Comparison of ENCODE assay signal across 13 mouse cellular contexts in the genomic region with DNA sequence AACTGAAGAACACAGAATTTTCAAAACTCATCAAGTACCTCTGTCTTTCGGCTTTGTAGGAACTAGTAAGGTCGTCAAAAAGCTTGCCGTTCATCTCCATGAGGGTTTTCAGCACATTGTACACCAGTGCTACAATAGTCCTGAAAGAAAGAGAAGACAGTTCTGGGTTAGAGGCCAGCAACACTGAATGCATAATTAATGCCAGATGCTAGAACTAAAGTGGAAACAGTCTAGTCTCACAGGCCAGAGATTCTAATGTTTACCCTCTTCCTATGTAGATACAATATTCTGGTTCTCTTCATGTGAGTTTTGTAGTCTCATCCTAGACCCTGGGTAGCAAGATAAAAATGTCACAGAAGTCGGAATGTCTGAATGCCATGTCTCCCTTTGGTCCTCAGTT.
"Had no signal": no experiment of that assay in that cellular context is flagged by ENCODE, and none has a peak within 500 bp of the region (broad histone marks: within the 10 kb centered on the region; RNA-seq: fewer than 3 reads in every experiment).

No protein-coding gene starts in this region.

- H3K4me1 ChIP-seq: midbrain, embryonic 10.5 days; neural tube, embryonic 15.5 days had no signal

- H3K4me3 ChIP-seq: midbrain, embryonic 10.5 days; myocyte; neural tube, embryonic 15.5 days had no signal

- H3K4me2 ChIP-seq: neural tube, embryonic 15.5 days had no signal

- H3K27me3 ChIP-seq: neural tube, embryonic 15.5 days had no signal

- H3K9me3 ChIP-seq: midbrain, embryonic 10.5 days; neural tube, embryonic 15.5 days had no signal

- DNase-seq: kidney, adult 8-10 months; kidney, postnatal 25 days; lung, adult 18-20 months; lung, postnatal 36 days; midbrain, embryonic 14.5 days; right cerebral cortex, postnatal 4 days; spleen, adult 18-20 months; thymus, adult 2 months; thymus, postnatal 36 days had no signal

- H3K9ac ChIP-seq: liver, embryonic 14.5 days; neural tube, embryonic 15.5 days had no signal

- H3K27ac ChIP-seq: liver, embryonic 14.5 days; midbrain, embryonic 10.5 days; neural tube, embryonic 15.5 days had no signal
